Mouse (Mus musculus) bone marrow macrophage, adult 2 months (primary cell): ENCODE results near the gene Frs2.

ENCODE experiments used
- CTCF ChIP-seq: IDR thresholded peaks from 2 replicates; pipeline ENCODE4 v1.5.1; 2012; ENCODE audit warnings: low read depth, mild to moderate bottlenecking, low read length, moderate library complexity
- POLR2A ChIP-seq: IDR thresholded peaks from 2 replicates; pipeline ENCODE4 v1.6.1; 2012; ENCODE audit warnings: mild to moderate bottlenecking, low read depth, low read length, borderline replicate concordance

- TF ChIP-seq POLR2A, result no peak
- no peak for TF ChIP-seq CTCF
These were observed 25.5 kb upstream of the Frs2 start for GRCm38 (mm10) chr10:117173566-117174438.
